Mouse (Mus musculus): ENCODE results near the gene Cavin3.

DNA sequence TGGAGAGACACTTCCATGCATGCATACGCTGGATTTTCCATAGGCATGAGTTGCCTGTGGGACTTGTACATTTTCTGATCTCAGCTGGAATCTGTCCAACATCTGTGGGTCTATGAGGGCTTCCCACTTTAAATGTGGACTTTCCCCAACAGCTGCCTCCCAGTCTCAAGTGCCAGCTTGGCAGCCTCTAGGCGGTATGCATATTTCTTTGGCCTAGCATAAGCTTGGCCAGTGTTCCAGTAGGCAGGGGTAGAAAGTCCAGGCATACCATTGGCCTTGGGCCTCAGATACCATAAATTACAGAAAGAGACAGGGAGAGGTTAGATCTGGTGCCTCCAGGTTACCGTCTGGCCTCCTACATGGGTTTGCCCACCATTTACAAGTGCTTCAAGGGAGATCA, 15.8 kb upstream of the Cavin3 start:
- TF ChIP-seq CTCF (conservative IDR thresholded peaks at IDR 0.05; ENCODE audit: insufficient read depth, insufficient read length, low read depth, low read length) (no peak), POLR2A (IDR thresholded peaks at IDR 0.05; ENCODE audit: low read depth, low read length) (no peak)
